Mouse (Mus musculus): ENCODE measurements around the gene Ifnar2.

DNA sequence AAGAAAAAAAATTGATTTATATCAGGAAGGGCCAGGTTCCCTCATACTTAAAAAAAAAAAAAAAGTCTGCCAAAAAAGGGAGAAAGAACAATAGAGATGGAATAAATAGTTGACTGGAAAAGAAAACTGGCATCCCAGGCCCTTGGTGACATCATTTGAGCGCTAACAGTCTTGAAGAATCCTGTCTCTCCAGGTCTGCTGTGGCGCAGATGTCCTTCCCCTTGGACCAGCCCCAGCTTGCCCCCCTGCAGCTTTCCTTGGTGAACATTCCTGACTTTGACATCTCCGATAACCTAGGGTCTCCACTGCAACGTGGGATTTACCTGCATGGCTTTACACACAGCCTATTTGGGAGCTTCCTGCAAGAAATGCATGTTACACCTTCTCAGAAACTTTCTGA lies 9.0 kb downstream of the Ifnar2 start:
- no peak for TF ChIP-seq CTCF (conservative IDR thresholded peaks at IDR 0.05 in 1 of 2, IDR thresholded peaks at IDR 0.05 in 1 of 2; ENCODE audit: low read depth in 2 of 2, low read length in 2 of 2)
- TF ChIP-seq SMC3 (IDR thresholded peaks at IDR 0.05; ENCODE audit: low read depth, low read length): no peak
- no peak for TF ChIP-seq ZNF384 (IDR thresholded peaks at IDR 0.05; ENCODE audit: low read depth, low read length)
